Mouse (Mus musculus) megakaryocyte progenitor cell, adult 5-6 weeks (primary cell): ENCODE measurements around the gene Glp1r. TPM values are rescaled to one million over a fixed set of nuclear protein-coding genes. Genes with fewer than 3 reads are reported as not detected.

Experiments
- ATAC-seq: replicated peaks from 2 replicates; pipeline ENCODE4 v1.8.0; 2016; ENCODE audit warnings: mild to moderate bottlenecking, moderate TSS enrichment, inconsistent platforms; ENCODE audit not compliant: poor library complexity
- total RNA-seq, 2 experiments: library from RNA; stranded (forward) in 1 of 2; stranded (reverse) in 1 of 2; fragments of 157-497, 149-512 nt in 1 of 2; fragments of 200-1000 nt in 1 of 2; gene quantifications; 2 replicates each; pipeline versions ENCODE4 v1.2.3 to v1.2.4; 2015 to 2017

Gene Glp1r
- total RNA-seq (2015) (not detected in 2 replicates), total RNA-seq (2017) (not detected in 2 replicates)

GRCm38 (mm10) chr17:30901627-30902026 is at the start of gene Glp1r:
TSS of gene Glp1r (plus strand) at chr17:30901817.
- 0 out of 2 replicates have a peak, but pooled peaks have one; percentile 31 for ATAC-seq

GRCm38 (mm10) chr17:30852345-30852744 is 49.3 kb upstream of the Glp1r start:
- ATAC-seq = no peak

GRCm38 (mm10) chr17:30857347-30857746 is 44.3 kb upstream of the Glp1r start:
- no peak for ATAC-seq

- ATAC-seq = no peak
These were observed 42.9 kb upstream of the Glp1r start for GRCm38 (mm10) chr17:30858586-30859259.

- no peak for ATAC-seq
These were observed 41.5 kb upstream of the Glp1r start for GRCm38 (mm10) chr17:30859989-30860585.

GRCm38 (mm10) chr17:30860606-30861005 is 41.0 kb upstream of the Glp1r start:
- no peak for ATAC-seq

- ATAC-seq = no peak
These were observed 35.3 kb upstream of the Glp1r start for GRCm38 (mm10) chr17:30866281-30866680.

GRCm38 (mm10) chr17:30866966-30867365 is 34.7 kb upstream of the Glp1r start:
- no peak for ATAC-seq

- 0 out of 2 replicates have a peak, but pooled peaks have one; percentile 26 for ATAC-seq
These were observed 30.6 kb upstream of the Glp1r start for GRCm38 (mm10) chr17:30871040-30871439.

GRCm38 (mm10) chr17:30874276-30874675 is 27.3 kb upstream of the Glp1r start:
- no peak for ATAC-seq

- no peak for ATAC-seq
These were observed 24.2 kb upstream of the Glp1r start for GRCm38 (mm10) chr17:30877456-30877855.

- ATAC-seq = no peak
These were observed 23.0 kb upstream of the Glp1r start for GRCm38 (mm10) chr17:30878626-30879025.

GRCm38 (mm10) chr17:30880391-30880790 is 21.2 kb upstream of the Glp1r start:
- ATAC-seq = no peak

- no peak for ATAC-seq
These were observed 20.6 kb upstream of the Glp1r start for GRCm38 (mm10) chr17:30881001-30881400.

GRCm38 (mm10) chr17:30882206-30882605 is 19.4 kb upstream of the Glp1r start:
- peak; percentile 57 for ATAC-seq

GRCm38 (mm10) chr17:30883534-30883933 is 18.1 kb upstream of the Glp1r start:
- ATAC-seq = no peak

- no peak for ATAC-seq
These were observed 9.5 kb upstream of the Glp1r start for GRCm38 (mm10) chr17:30892086-30892485.

- peak; percentile 48; the same call in 1 of the 2 replicates for ATAC-seq
These were observed 8.9 kb upstream of the Glp1r start for GRCm38 (mm10) chr17:30892730-30893129.

- ATAC-seq = 0 out of 2 replicates have a peak, but pooled peaks have one; percentile 37
These were observed 4.5 kb upstream of the Glp1r start for GRCm38 (mm10) chr17:30897075-30897474.

- no peak for ATAC-seq
These were observed 2.5 kb downstream of the Glp1r start for GRCm38 (mm10) chr17:30904096-30904495.

- ATAC-seq = peak; percentile 48
These were observed 6.0 kb downstream of the Glp1r start for GRCm38 (mm10) chr17:30907577-30907976.
